Mouse (Mus musculus) CH12.LX (cell line): ENCODE measurements at regions not wholly inside any gene's neighbourhood (a gene's known extent, or its start where the extent isn't known, plus 50 kb on each side); places are given as distances from the start of the nearest gene placed in this dataset.

ENCODE experiments used
- DNase-seq: peaks from one replicate; pipeline ENCODE4 v3.0.0-alpha.2; 2013; ENCODE audit errors: extremely low read depth
- H3K27ac ChIP-seq: 2 replicates; pipeline ENCODE4 v1.5.1; 2012; ENCODE audit warnings: low read depth, mild to moderate bottlenecking, control low read depth, moderate library complexity; ENCODE audit not compliant: insufficient read depth
- H3K27me3 ChIP-seq: replicated peaks from 2 replicates; pipeline ENCODE3; 2012; ENCODE audit warnings: inconsistent platforms
- H3K36me3 ChIP-seq, 2 experiments: replicated peaks in 1 of 2; 2 replicates each; pipeline versions ENCODE3 to v1.6.1; 2012; ENCODE audit warnings: inconsistent platforms in 1 of 2, low read length in 1 of 2, mild to moderate bottlenecking in 1 of 2, mixed read lengths in 1 of 2, moderate library complexity in 1 of 2; ENCODE audit not compliant: control insufficient read depth in 1 of 2, insufficient read depth in 1 of 2
- H3K4me1 ChIP-seq, 2 experiments: 2 replicates each; pipeline ENCODE4 v1.6.1; 2012; ENCODE audit warnings: inconsistent platforms in 1 of 2, moderate library complexity in 1 of 2; ENCODE audit not compliant: insufficient read depth in 2 of 2, control insufficient read depth in 1 of 2
- H3K4me2 ChIP-seq: 2 replicates; pipeline ENCODE4 v1.6.1; 2012; ENCODE audit warnings: low read depth, mild to moderate bottlenecking, control low read depth; ENCODE audit not compliant: poor library complexity, insufficient read depth, severe bottlenecking
- H3K4me3 ChIP-seq, 3 experiments: fragments of 150-350 bp in 1 of 3; sonication (generic) in 1 of 3; replicated peaks in 1 of 3; 2 replicates each; pipeline versions ENCODE3 to v1.5.1; 2011 to 2012; ENCODE audit warnings: low read depth in 2 of 3, low read length in 2 of 3, mild to moderate bottlenecking in 2 of 3, moderate library complexity in 2 of 3, control low read depth in 1 of 3, improper control_type of control experiment in 1 of 3, inconsistent platforms in 1 of 3, mixed read lengths in 1 of 3; ENCODE audit not compliant: poor library complexity in 1 of 3
- H3K79me2 ChIP-seq: replicated peaks from 2 replicates; pipeline ENCODE4 v1.6.1; 2012; ENCODE audit warnings: mild to moderate bottlenecking, moderate library complexity; ENCODE audit not compliant: control insufficient read depth, poor library complexity, insufficient read depth, severe bottlenecking; ENCODE audit errors: extremely low read depth
- H3K9ac ChIP-seq: 2 replicates; pipeline ENCODE4 v1.6.1; 2012; ENCODE audit warnings: low read depth, mild to moderate bottlenecking, control low read depth, moderate library complexity; ENCODE audit not compliant: insufficient read depth
- H3K9me3 ChIP-seq: replicated peaks from 2 replicates; pipeline ENCODE3; 2012; ENCODE audit warnings: low read length, inconsistent platforms, mixed read lengths
- BHLHE40 ChIP-seq: IDR thresholded peaks from 2 replicates; pipeline ENCODE4 v1.6.1; 2011; ENCODE audit warnings: mild to moderate bottlenecking, low read depth, low read length, improper control_type of control experiment
- E2F4 ChIP-seq: IDR thresholded peaks from 2 replicates; pipeline ENCODE4 v1.6.1; 2011; ENCODE audit warnings: low read depth, low read length, improper control_type of control experiment; ENCODE audit not compliant: insufficient replicate concordance
- ELF1 ChIP-seq: IDR thresholded peaks from 2 replicates; pipeline ENCODE4 v1.6.1; 2014; ENCODE audit warnings: low read depth, mild to moderate bottlenecking, inconsistent platforms, low read length, improper control_type of control experiment
- ETS1 ChIP-seq: conservative IDR thresholded peaks from 2 replicates; pipeline ENCODE4 v1.6.1; 2012; ENCODE audit warnings: low read depth, mild to moderate bottlenecking, inconsistent platforms, low read length, improper control_type of control experiment, moderate library complexity
- JUN ChIP-seq: IDR thresholded peaks from 2 replicates; pipeline ENCODE4 v1.6.1; 2011; ENCODE audit warnings: low read depth, mild to moderate bottlenecking, low read length, improper control_type of control experiment, moderate library complexity; ENCODE audit not compliant: insufficient read depth
- MAX ChIP-seq: IDR thresholded peaks from 2 replicates; pipeline ENCODE4 v1.6.1; 2011; ENCODE audit warnings: low read length, improper control_type of control experiment
- MEF2A ChIP-seq: IDR thresholded peaks from 2 replicates; pipeline ENCODE4 v1.6.1; 2014; ENCODE audit warnings: low read depth, mild to moderate bottlenecking, inconsistent platforms, low read length, improper control_type of control experiment, borderline replicate concordance
- MXI1 ChIP-seq: IDR thresholded peaks from 2 replicates; pipeline ENCODE4 v1.6.1; 2011; ENCODE audit warnings: mild to moderate bottlenecking, low read depth, low read length, improper control_type of control experiment
- NELFE ChIP-seq: IDR thresholded peaks from 2 replicates; pipeline ENCODE4 v1.6.1; 2011; ENCODE audit warnings: low read depth, low read length, improper control_type of control experiment
- PAX5 ChIP-seq: IDR thresholded peaks from 2 replicates; pipeline ENCODE4 v1.6.1; 2012; ENCODE audit warnings: low read length, inconsistent platforms, mixed read lengths
- RAD21 ChIP-seq: IDR thresholded peaks from 2 replicates; pipeline ENCODE4 v1.6.1; 2011; ENCODE audit warnings: low read depth, mild to moderate bottlenecking, low read length, improper control_type of control experiment, moderate library complexity
- SIN3A ChIP-seq: IDR thresholded peaks from 2 replicates; pipeline ENCODE4 v1.6.1; 2012; ENCODE audit warnings: low read length, improper control_type of control experiment, inconsistent platforms
- TCF12 ChIP-seq: IDR thresholded peaks from 2 replicates; pipeline ENCODE4 v1.6.1; 2014; ENCODE audit warnings: low read depth, mild to moderate bottlenecking, inconsistent platforms, low read length, improper control_type of control experiment
- USF1 ChIP-seq: IDR thresholded peaks from 2 replicates; pipeline ENCODE4 v1.6.1; 2014; ENCODE audit warnings: low read depth, mild to moderate bottlenecking, inconsistent platforms, low read length, improper control_type of control experiment
- ZKSCAN1 ChIP-seq: IDR thresholded peaks from 2 replicates; pipeline ENCODE4 v1.6.1; 2012; ENCODE audit warnings: low read depth, inconsistent platforms, low read length, improper control_type of control experiment, borderline replicate concordance
- ZMIZ1 ChIP-seq: IDR thresholded peaks from 2 replicates; pipeline ENCODE4 v1.6.1; 2012; ENCODE audit warnings: low read depth, mild to moderate bottlenecking, inconsistent platforms, low read length, improper control_type of control experiment
- dilution Hi-C: fragments of 300-500 bp; cut with MboI; formaldehyde crosslinking; loops from 2 replicates; pipeline ENCODE4 v1.14.3; 2020; ENCODE audit warnings: low sequenced_read_pairs; ENCODE audit not compliant: extremely low pct_unique_long_range_greater_than_20kb, extremely low pct_ligation_motif_present
- in situ Hi-C: fragments of 300-500 bp; cut with MboI; formaldehyde crosslinking; loops from 3 replicates; pipeline ENCODE4 v1.14.3; 2019; ENCODE audit warnings: low sequenced_read_pairs, low pct_ligation_motif_present, low pct_unique_long_range_greater_than_20kb, mixed read lengths

GRCm38 (mm10) chr12:12850681-12851080 is 91.0 kb downstream of the Mycn start:
- no peaks in the 10 kb centered on the region for H3K79me2 ChIP-seq
- no peaks in the 10 kb centered on the region for H3K9me3 ChIP-seq
- no peaks in the 10 kb centered on the region for H3K36me3 ChIP-seq
- TF ChIP-seq PAX5 (no peak), MAX (no peak), MEF2A (no peak), BHLHE40 (no peak), E2F4 (no peak), MXI1 (no peak), ZKSCAN1 (no peak), ETS1 (no peak), ELF1 (no peak), ZMIZ1 (no peak), NELFE (no peak), RAD21 (no peak)
- no peak overlapping the region for H3K9ac ChIP-seq
- H3K4me3 ChIP-seq, result no peak overlapping the region
- in situ Hi-C loops (no loop called here), dilution Hi-C loops (no loop called here)
- no peak overlapping the region for H3K4me2 ChIP-seq
- DNase-seq, result no peak
- no peaks in the 10 kb centered on the region for H3K27me3 ChIP-seq
- H3K4me1 ChIP-seq, result peaks cover 0 to 13% of the 10 kb centered on the region in 2 experiments; a peak in 2 of 4 replicates
- no peak overlapping the region for H3K27ac ChIP-seq

- DNase-seq, result peak; percentile 8
- Histone ChIP-seq H3K4me3 (no peak overlapping the region), H3K9me3 (no peaks in the 10 kb centered on the region), H3K4me1 (peaks cover 0 to 13% of the 10 kb centered on the region in 2 experiments; a peak in 2 of 4 replicates), H3K27ac (no peak overlapping the region), H3K27me3 (no peaks in the 10 kb centered on the region), H3K4me2 (no peak overlapping the region), H3K36me3 (no peaks in the 10 kb centered on the region), H3K9ac (no peak overlapping the region), H3K79me2 (no peaks in the 10 kb centered on the region)
- in situ Hi-C loops (no loop called here), dilution Hi-C loops (no loop called here)
- no peak for TF ChIP-seq USF1
- TF ChIP-seq SIN3A, result no peak
- TF ChIP-seq TCF12, result no peak
- TF ChIP-seq JUN, result no peak
Measured at GRCm38 (mm10) chr12:12846716-12847115, 95.0 kb downstream of the Mycn start.
